Mouse (Mus musculus): Measurements from ENCODE around the gene Hmgcl.

GRCm38 (mm10) chr4:135929828-135930227, 16.4 kb upstream of the Hmgcl start:
- TF ChIP-seq CTCF (IDR thresholded peaks at IDR 0.05; ENCODE audit: control insufficient read depth, insufficient read depth, insufficient replicate concordance, low read depth, low read length) (no peak), POLR2A (IDR thresholded peaks at IDR 0.05; ENCODE audit: control insufficient read depth, low read depth, low read length) (no peak)

All from testis, adult 2 months (tissue).